Mouse (Mus musculus): ENCODE results near the gene Abcb9. TPM values are rescaled to one million over a fixed set of nuclear protein-coding genes. Genes with fewer than 3 reads are reported as not detected.

The Abcb9 gene
- polyA plus RNA-seq, 2 experiments = 2.6 to 3.1 TPM

GRCm38 (mm10) chr5:124112531-124112930 lies 16.9 kb upstream of the Abcb9 start:
- peaks cover 7 to 22% of the 10 kb centered on the region in 2 experiments for H3K4me1 ChIP-seq (replicated peaks; ENCODE audit: control insufficient read depth in 2 of 2, insufficient read depth in 2 of 2, low read length in 1 of 2)
- no peaks in the 10 kb centered on the region; the same call in 1 of the 2 replicates for H3K36me3 ChIP-seq (replicated peaks; ENCODE audit: control insufficient read depth, insufficient read depth, low read depth)
- peak overlapping the region; percentile 86 to 91 for H3K4me3 ChIP-seq (ENCODE audit: insufficient read depth in 1 of 2, low read depth in 2 of 2, low read length in 2 of 2)
- H3K27ac ChIP-seq = peak overlapping the region; percentile 87
- H3K27me3 ChIP-seq (ENCODE audit: control insufficient read depth, insufficient read depth, low read length) = no peaks in the 10 kb centered on the region
- 3% methylated on average over 18 of the region's 18 CpGs for WGBS (ENCODE audit: insufficient replicate concordance)
- H3K4me2 ChIP-seq (ENCODE audit: low read depth) = peak overlapping the region; percentile 97
- ATAC-seq (ENCODE audit: insufficient read depth) = peak; percentile 6; the same call in 1 of the 2 replicates
- H3K9ac ChIP-seq (replicated peaks) = peak overlapping the region; percentile 85
- TF ChIP-seq CTCF (IDR thresholded peaks at IDR 0.05; ENCODE audit: low read depth) = no peak
- TF ChIP-seq EP300 (IDR thresholded peaks at IDR 0.05; ENCODE audit: low read depth) = no peak
- no peak for DNase-seq (ENCODE audit: low read depth in 3 of 3, low spot score in 3 of 3)
- H3K9me3 ChIP-seq (ENCODE audit: control insufficient read depth, low read length) = no peaks in the 10 kb centered on the region

- Histone ChIP-seq H3K4me1 (replicated peaks; ENCODE audit: control insufficient read depth in 2 of 2, insufficient read depth in 2 of 2, low read length in 1 of 2) (peaks cover 7 to 19% of the 10 kb centered on the region in 2 experiments), H3K4me2 (ENCODE audit: low read depth) (peak within 1 kb of the TSS; percentile 97), H3K27me3 (ENCODE audit: control insufficient read depth, insufficient read depth, low read length) (no peaks in the 10 kb centered on the region), H3K4me3 (ENCODE audit: insufficient read depth in 1 of 2, low read depth in 2 of 2, low read length in 2 of 2) (peak within 1 kb of the TSS; percentile 86 to 91), H3K27ac (peak within 1 kb of the TSS; percentile 87), H3K36me3 (replicated peaks; ENCODE audit: control insufficient read depth, insufficient read depth, low read depth) (no peaks in the 10 kb centered on the region; the same call in 1 of the 2 replicates), H3K9ac (replicated peaks) (peak within 1 kb of the TSS; percentile 85), H3K9me3 (ENCODE audit: control insufficient read depth, low read length) (no peaks in the 10 kb centered on the region)
- peak; percentile 96 for ATAC-seq (ENCODE audit: insufficient read depth)
- TF ChIP-seq EP300 (IDR thresholded peaks at IDR 0.05; ENCODE audit: low read depth) = no peak
- TF ChIP-seq CTCF (IDR thresholded peaks at IDR 0.05; ENCODE audit: low read depth) = peak; percentile 69
- WGBS (ENCODE audit: insufficient replicate concordance) = under 1% methylated on average over 66 of the region's 66 CpGs
- peak; percentile 94 to 95 (median 95) for DNase-seq (ENCODE audit: low read depth in 3 of 3, low spot score in 3 of 3)
Measured at GRCm38 (mm10) chr5:124111742-124112497, 16.3 kb upstream of the Abcb9 start, which contains the start of gene Ogfod2. Gene Ogfod2, plus strand, starts transcription at chr5:124112297.

- no peaks in the 10 kb centered on the region; the same call in 1 of the 2 replicates for H3K36me3 ChIP-seq (replicated peaks; ENCODE audit: control insufficient read depth, insufficient read depth, low read depth)
- ATAC-seq (ENCODE audit: insufficient read depth) = no peak
- no peak for TF ChIP-seq EP300 (IDR thresholded peaks at IDR 0.05; ENCODE audit: low read depth)
- peak; percentile 95 for TF ChIP-seq CTCF (IDR thresholded peaks at IDR 0.05; ENCODE audit: low read depth)
- H3K4me2 ChIP-seq (ENCODE audit: low read depth) = peak overlapping the region; percentile 97
- peak overlapping the region; percentile 71 for H3K9ac ChIP-seq (replicated peaks)
- peaks cover 3 to 15% of the 10 kb centered on the region in 2 experiments for H3K4me1 ChIP-seq (replicated peaks; ENCODE audit: control insufficient read depth in 2 of 2, insufficient read depth in 2 of 2, low read length in 1 of 2)
- no peaks in the 10 kb centered on the region for H3K27me3 ChIP-seq (ENCODE audit: control insufficient read depth, insufficient read depth, low read length)
- H3K4me3 ChIP-seq (ENCODE audit: insufficient read depth in 1 of 2, low read depth in 2 of 2, low read length in 2 of 2) = peak overlapping the region; percentile 86 to 91
- no peaks in the 10 kb centered on the region for H3K9me3 ChIP-seq (ENCODE audit: control insufficient read depth, low read length)
- 21% methylated on average over 17 of the region's 17 CpGs for WGBS (ENCODE audit: insufficient replicate concordance)
- DNase-seq (ENCODE audit: low read depth in 3 of 3, low spot score in 3 of 3) = peak in 1 of 3 experiments; percentile 29
- peak overlapping the region; percentile 82 for H3K27ac ChIP-seq
Measured at GRCm38 (mm10) chr5:124111077-124111741, 15.6 kb upstream of the Abcb9 start.

GRCm38 (mm10) chr5:124103552-124103951 lies 8.0 kb upstream of the Abcb9 start:
- no peak overlapping the region for H3K4me2 ChIP-seq (ENCODE audit: low read depth)
- ATAC-seq (ENCODE audit: insufficient read depth) (no peak), DNase-seq (ENCODE audit: low read depth in 3 of 3, low spot score in 3 of 3) (no peak)
- H3K9me3 ChIP-seq (ENCODE audit: control insufficient read depth, low read length) = no peaks in the 10 kb centered on the region
- no peak overlapping the region for H3K4me3 ChIP-seq (ENCODE audit: insufficient read depth in 1 of 2, low read depth in 2 of 2, low read length in 2 of 2)
- no peaks in the 10 kb centered on the region for H3K4me1 ChIP-seq (replicated peaks; ENCODE audit: control insufficient read depth in 2 of 2, insufficient read depth in 2 of 2, low read length in 1 of 2)
- H3K27me3 ChIP-seq (ENCODE audit: control insufficient read depth, insufficient read depth, low read length) = no peaks in the 10 kb centered on the region
- H3K9ac ChIP-seq (replicated peaks) = no peak overlapping the region
- WGBS (ENCODE audit: insufficient replicate concordance) = 85% methylated on average over 9 of the region's 9 CpGs
- H3K36me3 ChIP-seq (replicated peaks; ENCODE audit: control insufficient read depth, insufficient read depth, low read depth) = no peaks in the 10 kb centered on the region
- H3K27ac ChIP-seq = no peak overlapping the region
- no peak for TF ChIP-seq EP300 (IDR thresholded peaks at IDR 0.05; ENCODE audit: low read depth)
- TF ChIP-seq CTCF (IDR thresholded peaks at IDR 0.05; ENCODE audit: low read depth) = no peak

- ATAC-seq (ENCODE audit: insufficient read depth) = no peak
- Histone ChIP-seq H3K4me2 (ENCODE audit: low read depth) (no peak overlapping the region), H3K27ac (no peak overlapping the region), H3K9me3 (ENCODE audit: control insufficient read depth, low read length) (no peaks in the 10 kb centered on the region), H3K4me1 (replicated peaks; ENCODE audit: control insufficient read depth in 2 of 2, insufficient read depth in 2 of 2, low read length in 1 of 2) (no peaks in the 10 kb centered on the region), H3K36me3 (replicated peaks; ENCODE audit: control insufficient read depth, insufficient read depth, low read depth) (no peaks in the 10 kb centered on the region), H3K4me3 (ENCODE audit: insufficient read depth in 1 of 2, low read depth in 2 of 2, low read length in 2 of 2) (no peak overlapping the region), H3K9ac (replicated peaks) (no peak overlapping the region), H3K27me3 (ENCODE audit: control insufficient read depth, insufficient read depth, low read length) (no peaks in the 10 kb centered on the region)
- DNase-seq (ENCODE audit: low read depth in 3 of 3, low spot score in 3 of 3) = no peak
- WGBS (ENCODE audit: insufficient replicate concordance) = 62% methylated on average over 3 of the region's 3 CpGs
- TF ChIP-seq CTCF (IDR thresholded peaks at IDR 0.05; ENCODE audit: low read depth) (no peak), EP300 (IDR thresholded peaks at IDR 0.05; ENCODE audit: low read depth) (no peak)
Measured at GRCm38 (mm10) chr5:124103020-124103419, 7.4 kb upstream of the Abcb9 start.
